Mouse (Mus musculus) neural tube, embryonic 13.5 days (tissue): Measurements from ENCODE around the gene Cpa3. TPM values are rescaled to one million over a fixed set of nuclear protein-coding genes. Genes with fewer than 3 reads are reported as not detected.

Experiments used
- ATAC-seq: fragments of 200-750 bp; cut with Nextera tagmentation; 2 replicates; pipeline ENCODE4 v1.8.0; 2017; ENCODE audit warnings: low read depth, mild to moderate bottlenecking, moderate TSS enrichment, moderate library complexity
- H3K27ac ChIP-seq: fragments of 300-500 bp; sonication (generic); replicated peaks from 2 replicates; pipeline ENCODE4 v1.5.1; 2015; ENCODE audit warnings: moderate library complexity, mild to moderate bottlenecking, inconsistent platforms
- H3K27me3 ChIP-seq: fragments of 300-500 bp; sonication (generic); 2 replicates; pipeline ENCODE4 v1.6.1; 2015; ENCODE audit warnings: mild to moderate bottlenecking, inconsistent platforms
- H3K36me3 ChIP-seq: fragments of 300-500 bp; sonication (generic); 2 replicates; pipeline ENCODE4 v1.6.1; 2015; ENCODE audit warnings: mild to moderate bottlenecking, inconsistent platforms
- H3K4me1 ChIP-seq: fragments of 300-500 bp; sonication (generic); replicated peaks from 2 replicates; pipeline ENCODE4 v1.6.1; 2015; ENCODE audit warnings: inconsistent platforms
- H3K4me2 ChIP-seq: fragments of 300-500 bp; sonication (generic); 2 replicates; pipeline ENCODE4 v1.6.1; 2015; ENCODE audit warnings: inconsistent platforms, mild to moderate bottlenecking, moderate library complexity
- H3K4me3 ChIP-seq: fragments of 300-500 bp; sonication (generic); 2 replicates; pipeline ENCODE4 v1.5.1; 2015; ENCODE audit warnings: mild to moderate bottlenecking, inconsistent platforms
- H3K9ac ChIP-seq: fragments of 300-500 bp; sonication (generic); 2 replicates; pipeline ENCODE4 v1.6.1; 2015; ENCODE audit warnings: moderate library complexity, mild to moderate bottlenecking, inconsistent platforms
- H3K9me3 ChIP-seq: fragments of 300-500 bp; sonication (generic); 2 replicates; pipeline ENCODE4 v1.6.1; 2016; ENCODE audit warnings: inconsistent platforms
- WGBS: fragments of 180-500 bp; shearing (Covaris S2); methylation state at CpG from one replicate; pipeline ENCODE4 v1.1.7; 2015; 5-methylcytosine and 5-hydroxymethylcytosine counted together
- polyA plus RNA-seq: library from polyadenylated mRNA; unstranded; fragments of >200 nt; fragmentation: Nextera tagmentation; extraction: Ambion mirVana; gene quantifications from 2 replicates; pipeline ENCODE4 v1.2.1, GENCODE M21; 2015

The Cpa3 gene
- 0.27 and 1.6 TPM in 2 replicates for polyA plus RNA-seq

DNA sequence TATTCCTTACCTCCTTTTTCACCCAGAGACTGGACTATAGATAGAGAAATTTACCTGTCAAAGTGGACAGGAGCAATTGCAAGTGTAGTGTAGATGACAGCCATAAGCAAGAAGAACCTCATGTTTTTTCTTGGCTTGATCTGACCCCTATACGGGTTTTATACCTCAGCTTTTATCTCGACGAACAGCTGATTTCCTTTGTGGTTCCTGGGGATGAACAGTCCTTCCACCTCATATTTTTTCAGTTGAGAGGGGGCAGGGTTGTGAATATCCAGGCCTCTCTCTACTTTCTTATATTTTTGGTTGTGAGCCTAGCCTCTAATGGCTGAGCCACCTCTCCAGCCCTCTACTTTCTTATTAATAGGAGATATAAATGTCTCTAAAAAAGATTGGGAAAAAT is at the start of gene Cpa3:
TSS of gene Cpa3 (minus strand) at position 132 of the 400 bp plus-strand sequence.
- Histone ChIP-seq H3K4me1 (no peaks in the 10 kb centered on the region), H3K36me3 (no peaks in the 10 kb centered on the region), H3K4me2 (no peak within 1 kb of the TSS), H3K27me3 (no peaks in the 10 kb centered on the region), H3K9me3 (no peaks in the 10 kb centered on the region), H3K9ac (no peak within 1 kb of the TSS), H3K27ac (no peak within 1 kb of the TSS), H3K4me3 (no peak within 1 kb of the TSS)
- 82% methylated on average over 3 of the region's 3 CpGs for WGBS
- no peak for ATAC-seq

DNA sequence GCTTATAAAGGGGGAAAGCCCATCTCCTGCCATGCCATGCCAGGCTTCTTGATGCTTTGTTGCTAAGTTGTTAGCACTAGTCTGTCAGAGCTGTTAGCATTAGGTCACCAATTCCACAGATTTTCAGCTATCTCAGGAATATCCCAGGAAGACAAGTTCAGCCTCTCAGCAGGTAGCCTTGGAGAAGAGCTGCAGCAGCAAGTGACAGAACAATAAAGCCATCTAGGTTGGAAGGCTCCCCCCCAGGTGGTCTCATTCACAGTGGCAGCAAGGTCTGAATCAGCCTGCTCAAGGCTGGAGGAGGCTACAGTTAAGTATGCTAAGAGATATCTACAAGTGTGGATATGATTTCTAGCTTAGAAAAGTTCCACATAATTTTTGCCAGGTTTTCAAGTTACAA is 49.4 kb upstream of the Cpa3 start:
- H3K27me3 ChIP-seq = no peaks in the 10 kb centered on the region
- no peak overlapping the region for H3K4me3 ChIP-seq
- ATAC-seq = no peak
- no peak overlapping the region for H3K4me2 ChIP-seq
- no peaks in the 10 kb centered on the region for H3K36me3 ChIP-seq
- no peak overlapping the region for H3K27ac ChIP-seq
- no peak overlapping the region for H3K9ac ChIP-seq
- no peaks in the 10 kb centered on the region for H3K9me3 ChIP-seq
- no peaks in the 10 kb centered on the region for H3K4me1 ChIP-seq

DNA sequence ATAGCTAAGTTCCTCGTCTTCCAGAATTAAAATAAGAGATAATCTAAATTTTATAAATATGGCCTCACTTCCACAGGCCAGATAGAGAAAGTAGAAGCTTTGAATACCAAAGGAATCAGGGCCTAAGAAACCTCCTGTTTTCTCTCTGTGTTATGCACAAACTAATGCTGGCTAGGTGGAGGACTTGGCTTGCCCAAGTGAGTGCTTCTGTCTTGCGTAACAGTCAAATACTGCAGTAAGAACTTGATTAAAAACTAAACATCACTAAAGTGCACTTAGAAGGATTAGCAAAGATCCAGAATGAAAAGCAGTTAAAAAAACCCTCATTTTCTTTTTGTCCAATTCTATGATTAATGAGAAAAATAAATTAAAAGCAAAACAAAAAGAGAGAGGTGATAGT is 46.8 kb upstream of the Cpa3 start:
- Histone ChIP-seq H3K27ac (no peak overlapping the region), H3K27me3 (no peaks in the 10 kb centered on the region), H3K4me1 (no peaks in the 10 kb centered on the region), H3K36me3 (no peaks in the 10 kb centered on the region), H3K4me3 (no peak overlapping the region), H3K9me3 (no peaks in the 10 kb centered on the region), H3K9ac (no peak overlapping the region), H3K4me2 (no peak overlapping the region)
- 95% methylated on average over 2 of the region's 2 CpGs for WGBS
- no peak for ATAC-seq

DNA sequence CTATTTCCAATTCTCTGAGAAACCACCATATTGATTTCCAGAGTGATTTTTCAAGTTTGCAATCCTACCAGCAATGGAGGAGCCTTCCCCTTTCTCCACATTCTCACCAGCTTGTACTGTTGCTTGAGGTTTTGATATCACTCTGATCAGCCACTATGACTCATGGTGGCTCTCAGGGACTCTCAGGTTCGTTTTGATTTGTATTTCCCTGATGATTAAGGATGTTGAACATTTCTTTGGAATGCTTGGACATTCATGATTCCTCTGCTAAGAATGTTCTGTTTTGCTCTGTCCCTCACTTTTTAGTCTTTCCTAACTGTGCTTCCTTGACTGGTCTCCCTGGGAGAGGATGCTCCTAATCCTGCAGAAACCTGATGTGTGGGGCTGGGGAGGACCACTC is 39.8 kb upstream of the Cpa3 start:
- no peak for ATAC-seq
- H3K4me1 ChIP-seq = no peaks in the 10 kb centered on the region
- no peak overlapping the region for H3K9ac ChIP-seq
- WGBS = 66% methylated on average over 1 of the region's 1 CpGs
- H3K27ac ChIP-seq = no peak overlapping the region
- H3K9me3 ChIP-seq = no peaks in the 10 kb centered on the region
- no peak overlapping the region for H3K4me2 ChIP-seq
- H3K36me3 ChIP-seq = no peaks in the 10 kb centered on the region
- H3K27me3 ChIP-seq = no peaks in the 10 kb centered on the region
- no peak overlapping the region for H3K4me3 ChIP-seq

DNA sequence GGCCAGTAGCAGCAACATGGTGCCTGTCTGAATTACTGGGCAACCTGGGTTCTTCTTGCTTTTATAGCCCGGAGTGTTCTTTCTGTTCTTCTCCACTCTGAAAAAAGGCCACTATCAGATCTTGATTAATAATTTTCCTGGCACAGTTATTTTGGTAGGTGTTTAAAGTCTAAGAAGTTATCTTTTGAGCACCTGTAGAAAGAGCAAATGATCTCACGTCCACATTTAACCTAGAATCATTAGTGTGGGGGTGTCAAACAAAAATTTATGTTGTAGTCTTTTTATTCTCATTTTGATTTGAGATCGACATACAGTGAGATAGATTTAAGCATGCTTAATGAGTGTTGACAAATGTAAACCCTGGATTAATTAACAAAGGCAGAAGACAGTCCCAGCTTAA is 33.7 kb upstream of the Cpa3 start, which contains the start of gene Cpb1:
TSS of gene Cpb1 (minus strand) at position 101 of the 400 bp plus-strand sequence.
- WGBS = 92% methylated on average over 3 of the region's 3 CpGs
- no peak for ATAC-seq

DNA sequence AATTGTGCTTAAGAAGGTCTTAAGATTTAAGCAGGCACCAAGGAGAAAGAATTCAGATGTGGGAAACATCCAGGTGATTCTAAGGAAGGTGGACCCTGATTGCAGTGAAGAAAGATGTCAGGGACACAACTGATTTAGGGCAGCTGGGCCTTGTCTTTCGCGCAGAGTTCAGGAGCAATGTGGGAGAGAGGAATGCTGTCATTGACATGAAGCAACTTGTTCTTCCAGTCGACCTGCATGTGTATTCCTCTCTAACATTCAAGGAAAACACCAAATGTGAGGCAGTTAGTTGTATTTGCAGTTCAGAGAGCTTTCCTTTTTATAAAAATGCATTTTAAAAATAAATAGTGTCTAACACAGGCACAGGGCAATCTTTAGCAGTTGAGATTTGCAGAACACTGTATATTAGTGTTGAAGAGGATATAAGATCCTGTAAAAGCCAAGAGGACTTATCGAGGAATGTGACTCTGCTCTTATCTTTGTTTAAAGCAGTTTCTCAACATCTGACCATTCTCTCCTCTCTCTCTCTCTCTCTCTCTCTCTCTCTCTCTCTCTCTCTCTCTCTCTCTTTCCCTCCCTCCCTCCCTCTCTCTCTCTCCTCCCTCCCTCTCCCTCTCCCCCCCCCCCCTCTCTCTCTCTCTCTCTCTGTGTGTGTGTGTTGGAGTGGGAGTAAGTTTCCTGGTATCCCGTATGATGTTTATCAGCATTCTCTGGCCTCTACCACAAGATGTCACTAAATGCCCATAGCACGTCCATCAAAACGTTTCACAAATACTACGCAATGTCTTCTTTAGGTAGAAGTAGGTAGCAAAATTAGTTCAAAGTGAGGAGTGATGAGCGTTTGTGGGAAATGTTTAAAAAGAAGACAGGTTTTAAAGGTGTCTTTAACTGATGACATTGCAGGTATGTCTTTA is 12.8 kb upstream of the Cpa3 start:
- Histone ChIP-seq H3K4me3 (no peak overlapping the region), H3K27me3 (no peaks in the 10 kb centered on the region), H3K9me3 (no peaks in the 10 kb centered on the region), H3K4me2 (no peak overlapping the region), H3K36me3 (no peaks in the 10 kb centered on the region), H3K9ac (no peak overlapping the region), H3K27ac (no peak overlapping the region), H3K4me1 (no peaks in the 10 kb centered on the region)
- 57% methylated on average over 9 of the region's 9 CpGs for WGBS
- no peak for ATAC-seq

More for the DNA sequence above, 33.7 kb upstream of the Cpa3 start, which contains the start of gene Cpb1:
- no peak within 1 kb of the TSS for H3K4me3 ChIP-seq
- no peaks in the 10 kb centered on the region for H3K9me3 ChIP-seq
- H3K4me2 ChIP-seq = no peak within 1 kb of the TSS
- no peaks in the 10 kb centered on the region for H3K27me3 ChIP-seq
- no peaks in the 10 kb centered on the region for H3K4me1 ChIP-seq
- H3K9ac ChIP-seq = no peak within 1 kb of the TSS
- H3K27ac ChIP-seq = no peak within 1 kb of the TSS
- H3K36me3 ChIP-seq = no peaks in the 10 kb centered on the region

DNA sequence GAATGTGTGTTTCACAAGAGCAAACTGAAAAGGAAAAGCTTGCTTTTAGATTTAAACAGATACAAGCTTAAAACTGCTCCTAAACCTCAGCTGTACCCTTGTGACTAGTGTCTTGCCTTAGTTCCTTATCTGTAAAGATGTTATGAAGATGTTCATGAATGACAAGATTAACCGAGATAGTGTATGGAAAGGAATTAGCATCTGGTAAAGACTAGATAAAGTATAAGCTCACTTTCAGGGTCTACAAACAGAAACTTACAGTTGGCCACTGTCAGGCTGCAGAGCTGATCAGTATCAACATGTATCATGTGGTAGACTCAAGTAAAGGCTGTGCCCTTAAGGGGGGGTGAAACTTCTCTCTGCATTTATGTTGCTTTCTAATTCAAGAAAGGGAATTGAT is 1.9 kb upstream of the Cpa3 start:
- Histone ChIP-seq H3K9ac (no peak overlapping the region), H3K4me2 (no peak overlapping the region), H3K27ac (no peak overlapping the region), H3K4me3 (no peak overlapping the region), H3K27me3 (no peaks in the 10 kb centered on the region), H3K9me3 (no peaks in the 10 kb centered on the region), H3K4me1 (no peaks in the 10 kb centered on the region), H3K36me3 (no peaks in the 10 kb centered on the region)
- 98% methylated on average over 1 of the region's 1 CpGs for WGBS
- no peak for ATAC-seq

DNA sequence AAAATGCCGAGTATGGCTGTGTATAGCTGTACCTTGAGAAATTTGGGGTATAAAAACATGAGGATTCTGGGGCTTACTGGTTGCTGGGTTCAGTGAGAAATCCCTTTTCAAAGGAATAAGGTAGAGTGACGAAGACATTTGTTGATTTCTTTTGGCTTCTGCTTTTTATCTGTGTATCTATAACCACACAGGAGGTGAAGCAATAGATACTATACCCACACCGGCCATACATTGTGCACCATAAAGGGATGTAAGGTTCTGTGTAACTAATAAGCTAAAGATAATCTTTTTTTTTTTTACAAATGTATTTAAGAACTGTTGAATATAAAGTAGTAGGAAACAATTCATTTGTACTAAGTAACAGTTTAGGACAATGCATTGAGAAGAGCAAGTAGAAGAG is 2.2 kb downstream of the Cpa3 start:
- 90% methylated on average over 3 of the region's 3 CpGs for WGBS
- H3K4me1 ChIP-seq = no peaks in the 10 kb centered on the region
- no peak overlapping the region for H3K9ac ChIP-seq
- H3K27ac ChIP-seq = no peak overlapping the region
- H3K9me3 ChIP-seq = no peaks in the 10 kb centered on the region
- no peak for ATAC-seq
- no peaks in the 10 kb centered on the region for H3K27me3 ChIP-seq
- no peak overlapping the region for H3K4me2 ChIP-seq
- H3K4me3 ChIP-seq = no peak overlapping the region
- H3K36me3 ChIP-seq = no peaks in the 10 kb centered on the region

DNA sequence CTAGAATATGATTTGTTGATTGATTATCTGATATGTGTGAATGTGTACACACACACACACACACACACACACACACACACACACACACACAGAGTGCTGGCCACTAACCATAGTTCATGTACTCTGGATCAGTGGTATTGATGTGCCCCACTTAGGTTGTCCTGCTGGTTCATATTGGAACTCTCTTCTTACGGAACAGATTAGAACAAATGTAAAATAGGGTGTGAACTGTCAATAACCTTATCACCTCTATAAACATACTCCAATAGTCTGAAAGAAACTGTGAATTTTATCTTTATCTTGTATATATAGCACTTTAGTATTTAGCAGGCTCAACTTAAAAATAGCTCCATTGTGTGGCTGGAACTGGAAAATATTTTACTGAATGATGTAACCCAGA is 5.0 kb downstream of the Cpa3 start:
- Histone ChIP-seq H3K27me3 (no peaks in the 10 kb centered on the region), H3K4me1 (no peaks in the 10 kb centered on the region), H3K4me3 (no peak overlapping the region), H3K4me2 (no peak overlapping the region), H3K9ac (no peak overlapping the region), H3K27ac (no peak overlapping the region), H3K36me3 (no peaks in the 10 kb centered on the region), H3K9me3 (no peaks in the 10 kb centered on the region)
- no peak for ATAC-seq
- 88% methylated on average over 1 of the region's 1 CpGs for WGBS

DNA sequence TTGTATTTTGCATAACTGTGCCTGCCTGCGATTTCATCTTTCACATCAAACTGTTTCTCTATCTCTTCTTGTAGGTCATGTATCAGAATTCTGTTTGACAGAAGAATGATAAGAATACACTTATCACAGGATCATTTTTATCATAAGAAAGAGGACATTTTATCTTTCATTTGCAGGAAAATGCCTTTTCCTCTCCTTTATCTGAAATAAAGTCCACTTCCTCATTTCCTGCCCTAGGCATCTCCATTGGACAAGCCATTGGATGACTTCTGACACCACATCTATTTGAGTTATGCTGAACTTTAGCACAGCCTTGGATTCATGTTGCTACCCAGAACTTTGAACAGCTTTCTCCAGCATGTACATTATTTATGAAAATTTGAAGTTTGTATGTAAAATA is 13.0 kb downstream of the Cpa3 start:
- H3K36me3 ChIP-seq = no peaks in the 10 kb centered on the region
- H3K4me2 ChIP-seq = no peak overlapping the region
- 93% methylated on average over 1 of the region's 1 CpGs for WGBS
- no peaks in the 10 kb centered on the region for H3K9me3 ChIP-seq
- H3K27me3 ChIP-seq = no peaks in the 10 kb centered on the region
- H3K4me1 ChIP-seq = no peaks in the 10 kb centered on the region
- H3K9ac ChIP-seq = no peak overlapping the region
- no peak overlapping the region for H3K4me3 ChIP-seq
- ATAC-seq = no peak
- H3K27ac ChIP-seq = no peak overlapping the region

DNA sequence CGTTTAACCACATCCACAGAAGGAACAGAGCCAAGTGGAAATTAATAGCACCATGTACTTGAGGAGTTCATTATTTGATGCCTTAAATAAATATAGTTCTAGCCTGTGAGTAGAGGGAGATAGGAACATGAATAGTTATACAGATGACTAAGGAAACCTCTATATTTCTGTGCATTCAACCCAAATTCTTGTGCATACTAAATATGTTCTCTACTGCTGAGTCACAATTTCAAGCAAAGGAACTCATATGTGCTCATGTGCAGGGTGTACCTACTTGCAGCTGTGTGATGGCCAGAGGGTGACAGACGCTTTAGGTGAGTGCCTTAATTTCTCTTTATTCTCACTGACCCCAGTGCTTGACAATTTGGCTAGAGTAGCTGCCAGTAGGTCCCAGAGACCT is 16.6 kb downstream of the Cpa3 start:
- Histone ChIP-seq H3K36me3 (no peaks in the 10 kb centered on the region), H3K4me3 (no peak overlapping the region), H3K27ac (no peak overlapping the region), H3K9ac (no peak overlapping the region), H3K9me3 (no peaks in the 10 kb centered on the region), H3K4me1 (no peaks in the 10 kb centered on the region), H3K4me2 (no peak overlapping the region), H3K27me3 (no peaks in the 10 kb centered on the region)
- ATAC-seq = no peak
- WGBS = 92% methylated on average over 2 of the region's 2 CpGs

DNA sequence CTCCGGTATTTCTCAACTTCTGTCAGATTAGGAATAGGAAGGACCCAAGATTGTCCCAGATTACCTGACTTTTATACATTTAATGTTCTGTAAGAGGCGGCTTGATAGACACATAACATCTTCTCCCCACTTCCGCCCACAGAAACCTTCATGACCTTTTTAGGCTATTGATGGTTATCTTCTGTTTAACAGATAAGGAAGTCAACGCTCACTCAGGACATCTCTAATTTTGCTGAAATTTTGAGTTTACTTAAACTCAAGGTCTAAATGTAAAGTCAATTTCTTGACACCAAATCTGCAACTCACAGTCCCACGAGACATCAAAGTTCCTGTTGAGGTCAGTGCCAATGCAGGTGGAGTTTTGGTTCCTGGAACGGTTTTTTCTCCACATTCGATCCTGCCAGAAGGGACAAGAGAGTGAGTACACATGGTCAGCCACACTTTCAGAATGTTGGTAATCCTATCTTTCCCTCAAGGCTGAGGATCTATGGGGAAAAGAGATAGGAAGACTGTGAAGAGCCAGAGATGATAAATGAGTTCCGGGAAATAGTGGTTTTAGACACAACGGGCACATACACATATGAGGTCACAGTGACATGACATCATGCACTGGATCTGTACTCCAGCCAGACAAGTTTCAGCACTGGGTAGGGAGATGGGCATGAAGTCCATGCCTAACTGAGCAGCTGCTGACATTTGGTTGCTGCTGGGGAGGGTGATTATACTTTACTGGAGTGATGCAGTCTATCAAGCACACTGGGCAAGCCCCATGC is 18.9 kb downstream of the Cpa3 start:
- no peak for ATAC-seq
- H3K27me3 ChIP-seq = no peaks in the 10 kb centered on the region
- no peak overlapping the region for H3K9ac ChIP-seq
- WGBS = 95% methylated on average over 9 of the region's 9 CpGs
- H3K9me3 ChIP-seq = no peaks in the 10 kb centered on the region
- no peak overlapping the region for H3K4me2 ChIP-seq
- H3K4me3 ChIP-seq = no peak overlapping the region
- H3K4me1 ChIP-seq = no peaks in the 10 kb centered on the region
- H3K27ac ChIP-seq = no peak overlapping the region
- H3K36me3 ChIP-seq = no peaks in the 10 kb centered on the region
